Mouse (Mus musculus): ENCODE measurements around the gene Cemip. TPM values are rescaled to one million over a fixed set of nuclear protein-coding genes. Genes with fewer than 3 reads are reported as not detected.

The Cemip gene
- polyA plus RNA-seq, 1 experiment, result 1.0 TPM

DNA sequence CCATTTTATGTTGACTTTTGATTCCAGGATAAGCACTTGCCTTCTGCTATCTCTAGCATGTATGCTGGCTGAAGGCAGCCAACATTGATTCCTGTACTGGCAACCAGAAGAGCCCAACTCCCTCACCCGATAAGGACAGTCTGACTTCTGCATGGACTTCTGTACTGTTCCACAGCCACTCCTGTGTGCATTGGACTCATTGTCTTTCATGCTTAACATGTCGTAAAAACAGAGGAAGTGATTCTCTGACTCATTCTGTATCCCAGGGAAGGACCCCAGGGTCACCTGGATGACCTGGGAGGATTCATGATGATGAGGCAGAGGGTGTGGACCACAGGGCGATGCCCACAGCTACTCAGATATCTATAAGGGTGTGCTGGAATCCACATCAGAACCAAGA lies 63.8 kb downstream of the Cemip start:
- H3ac ChIP-seq (ENCODE audit: control insufficient read depth, insufficient read length, low read depth), result no peak overlapping the region
- no peaks in the 10 kb centered on the region for H3K36me3 ChIP-seq (ENCODE audit: control insufficient read depth, insufficient read depth)
- no peak overlapping the region for H3K4me3 ChIP-seq (ENCODE audit: insufficient read depth, poor library complexity, severe bottlenecking)
- H3K79me3 ChIP-seq (ENCODE audit: low read depth), result no peaks in the 10 kb centered on the region
- no peak for TF ChIP-seq MAX (IDR thresholded peaks at IDR 0.05)
- TF ChIP-seq MYOG (IDR thresholded peaks at IDR 0.05; ENCODE audit: control insufficient read depth, extremely low read depth, insufficient read length), result no peak
- TF ChIP-seq CTCF (IDR thresholded peaks at IDR 0.05; ENCODE audit: control insufficient read depth, insufficient read depth, insufficient read length), result no peak
- H3K79me2 ChIP-seq (ENCODE audit: control insufficient read depth, insufficient read depth), result no peaks in the 10 kb centered on the region
- no peaks in the 10 kb centered on the region for H3K27me3 ChIP-seq (ENCODE audit: control insufficient read depth, insufficient read depth, insufficient read length)

GRCm38 (mm10) chr7:84019381-84019780 lies 66.9 kb downstream of the Cemip start:
- H3K4me3 ChIP-seq (ENCODE audit: insufficient read depth, poor library complexity, severe bottlenecking), result no peak overlapping the region
- H3K79me3 ChIP-seq (ENCODE audit: low read depth), result no peaks in the 10 kb centered on the region
- no peaks in the 10 kb centered on the region for H3K36me3 ChIP-seq (ENCODE audit: control insufficient read depth, insufficient read depth)
- TF ChIP-seq MYOG (IDR thresholded peaks at IDR 0.05; ENCODE audit: control insufficient read depth, extremely low read depth, insufficient read length) (no peak), USF1 (IDR thresholded peaks at IDR 0.05; ENCODE audit: low read depth) (no peak), MYOD1 (IDR thresholded peaks at IDR 0.05; ENCODE audit: control insufficient read depth, insufficient read length, low read depth) (no peak), CEBPB (IDR thresholded peaks at IDR 0.05; ENCODE audit: low read depth) (no peak), MAX (IDR thresholded peaks at IDR 0.05) (no peak), FOSL1 (IDR thresholded peaks at IDR 0.05; ENCODE audit: insufficient read depth, low read length, poor library complexity, severe bottlenecking) (no peak), CTCF (IDR thresholded peaks at IDR 0.05; ENCODE audit: control insufficient read depth, insufficient read depth, insufficient read length) (no peak)
- no peaks in the 10 kb centered on the region for H3K27me3 ChIP-seq (ENCODE audit: control insufficient read depth, insufficient read depth, insufficient read length)
- no peaks in the 10 kb centered on the region for H3K79me2 ChIP-seq (ENCODE audit: control insufficient read depth, insufficient read depth)
- H3ac ChIP-seq (ENCODE audit: control insufficient read depth, insufficient read length, low read depth), result no peak overlapping the region

DNA sequence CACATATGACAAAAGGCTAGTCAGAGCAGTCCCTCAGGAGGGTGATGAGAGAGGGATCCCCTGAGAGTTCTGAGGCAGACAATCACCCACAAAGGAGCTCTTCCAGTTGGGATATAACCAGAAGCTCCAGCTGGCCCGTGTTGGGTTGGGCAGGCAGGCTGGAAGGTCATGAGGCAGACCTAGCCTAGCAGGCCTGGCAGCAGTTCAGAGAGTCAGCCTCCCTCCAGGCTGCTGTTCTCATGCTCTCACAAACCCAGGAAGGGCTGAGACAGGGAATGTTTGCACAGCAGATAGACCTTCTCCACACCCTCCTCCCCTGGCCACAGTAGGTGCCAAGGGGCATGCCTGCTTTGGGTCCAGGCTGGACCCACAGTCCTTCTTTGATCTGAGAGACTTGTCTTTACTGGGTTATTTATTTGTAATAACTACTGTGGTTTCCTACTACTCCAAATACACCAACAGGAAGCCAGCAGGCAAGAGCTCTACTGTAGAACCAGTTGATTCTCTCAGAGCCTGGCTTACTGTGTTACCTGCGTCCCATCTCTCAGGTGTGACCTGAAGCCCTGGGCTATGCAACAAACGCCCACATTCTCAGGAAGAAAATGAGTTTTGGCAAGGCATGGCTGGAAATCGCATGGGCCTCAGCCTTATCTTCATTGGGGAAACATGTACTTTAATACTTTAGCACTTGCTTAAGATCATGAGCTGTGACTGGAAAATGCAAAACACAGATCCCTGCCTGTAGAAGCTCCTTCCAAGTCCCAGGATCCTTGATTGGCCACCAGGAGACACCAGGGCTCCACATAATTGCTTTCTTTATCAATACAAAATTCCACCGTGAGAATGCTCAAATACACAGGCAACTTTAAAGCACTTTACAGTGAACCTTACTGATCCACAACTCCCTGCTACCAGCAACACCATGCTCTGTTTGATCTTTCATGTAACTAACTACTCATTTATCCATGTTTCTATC lies 67.7 kb downstream of the Cemip start:
- TF ChIP-seq USF1 (IDR thresholded peaks at IDR 0.05; ENCODE audit: low read depth) (no peak), MYOG (IDR thresholded peaks at IDR 0.05; ENCODE audit: control insufficient read depth, extremely low read depth, insufficient read length) (no peak), CTCF (IDR thresholded peaks at IDR 0.05; ENCODE audit: control insufficient read depth, insufficient read depth, insufficient read length) (no peak), MAX (IDR thresholded peaks at IDR 0.05) (no peak), MYOD1 (IDR thresholded peaks at IDR 0.05; ENCODE audit: control insufficient read depth, insufficient read length, low read depth) (no peak), FOSL1 (IDR thresholded peaks at IDR 0.05; ENCODE audit: insufficient read depth, low read length, poor library complexity, severe bottlenecking) (no peak), CEBPB (IDR thresholded peaks at IDR 0.05; ENCODE audit: low read depth) (no peak)
- H3K36me3 ChIP-seq (ENCODE audit: control insufficient read depth, insufficient read depth), result no peaks in the 10 kb centered on the region
- H3K79me3 ChIP-seq (ENCODE audit: low read depth), result no peaks in the 10 kb centered on the region

DNA sequence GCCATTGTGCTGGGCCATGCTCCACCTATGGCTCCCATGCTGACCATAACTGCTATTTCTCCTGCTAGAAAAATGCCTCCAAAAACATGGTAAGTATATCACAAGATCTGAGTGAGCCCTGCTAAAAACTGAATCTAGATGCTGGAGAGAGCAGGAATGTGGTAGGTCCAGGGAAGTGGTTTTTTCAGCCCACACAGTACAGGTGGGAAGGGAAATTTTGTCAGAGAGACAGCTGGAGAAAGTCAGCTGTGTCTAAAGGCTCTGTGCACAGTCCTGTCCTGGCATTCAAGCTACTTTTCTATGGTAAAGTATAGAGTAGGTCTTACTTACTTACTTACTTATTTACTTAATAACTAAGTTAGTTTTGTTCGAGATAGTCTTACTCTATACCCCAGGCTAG lies 71.3 kb downstream of the Cemip start:
- Histone ChIP-seq H3K79me2 (ENCODE audit: control insufficient read depth, insufficient read depth) (no peaks in the 10 kb centered on the region), H3K4me3 (ENCODE audit: insufficient read depth, poor library complexity, severe bottlenecking) (no peak overlapping the region), H3K36me3 (ENCODE audit: control insufficient read depth, insufficient read depth) (no peaks in the 10 kb centered on the region), H3ac (ENCODE audit: control insufficient read depth, insufficient read length, low read depth) (no peak overlapping the region), H3K27me3 (ENCODE audit: control insufficient read depth, insufficient read depth, insufficient read length) (no peaks in the 10 kb centered on the region), H3K79me3 (ENCODE audit: low read depth) (no peaks in the 10 kb centered on the region)
- TF ChIP-seq CTCF (IDR thresholded peaks at IDR 0.05; ENCODE audit: control insufficient read depth, insufficient read depth, insufficient read length), result no peak
- no peak for TF ChIP-seq USF1 (IDR thresholded peaks at IDR 0.05; ENCODE audit: low read depth)
- TF ChIP-seq CEBPB (IDR thresholded peaks at IDR 0.05; ENCODE audit: low read depth), result no peak
- TF ChIP-seq MYOG (IDR thresholded peaks at IDR 0.05; ENCODE audit: control insufficient read depth, extremely low read depth, insufficient read length), result no peak
- TF ChIP-seq MYOD1 (IDR thresholded peaks at IDR 0.05; ENCODE audit: control insufficient read depth, insufficient read length, low read depth), result no peak
- no peak for TF ChIP-seq MAX (IDR thresholded peaks at IDR 0.05)
- no peak for TF ChIP-seq FOSL1 (IDR thresholded peaks at IDR 0.05; ENCODE audit: insufficient read depth, low read length, poor library complexity, severe bottlenecking)

More for the DNA sequence above, 67.7 kb downstream of the Cemip start:
- no peak overlapping the region for H3ac ChIP-seq (ENCODE audit: control insufficient read depth, insufficient read length, low read depth)
- no peaks in the 10 kb centered on the region for H3K79me2 ChIP-seq (ENCODE audit: control insufficient read depth, insufficient read depth)
- H3K27me3 ChIP-seq (ENCODE audit: control insufficient read depth, insufficient read depth, insufficient read length), result no peaks in the 10 kb centered on the region
- no peak overlapping the region for H3K4me3 ChIP-seq (ENCODE audit: insufficient read depth, poor library complexity, severe bottlenecking)

DNA sequence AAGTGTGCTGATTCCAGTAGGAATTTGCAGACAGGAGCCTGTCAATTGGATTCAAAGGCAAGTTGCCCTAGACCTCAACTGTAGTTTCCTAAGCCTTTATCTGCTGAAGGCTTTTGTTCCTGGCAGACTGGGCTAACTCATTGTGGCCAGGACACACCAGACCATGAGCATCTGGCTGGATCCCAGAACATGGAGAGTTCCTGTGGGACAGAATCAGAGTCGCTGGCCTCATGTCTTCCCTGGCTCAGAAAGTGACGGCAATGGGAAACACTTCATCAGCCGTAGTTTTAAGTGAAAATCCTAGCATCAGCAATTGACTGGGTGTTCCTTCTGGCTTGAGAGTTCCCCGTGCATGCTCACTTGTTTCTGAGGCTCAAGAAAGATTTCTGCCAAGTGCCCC lies 72.6 kb downstream of the Cemip start:
- Histone ChIP-seq H3ac (ENCODE audit: control insufficient read depth, insufficient read length, low read depth) (no peak overlapping the region), H3K79me3 (ENCODE audit: low read depth) (no peaks in the 10 kb centered on the region), H3K4me3 (ENCODE audit: insufficient read depth, poor library complexity, severe bottlenecking) (no peak overlapping the region), H3K79me2 (ENCODE audit: control insufficient read depth, insufficient read depth) (no peaks in the 10 kb centered on the region), H3K27me3 (ENCODE audit: control insufficient read depth, insufficient read depth, insufficient read length) (no peaks in the 10 kb centered on the region), H3K36me3 (ENCODE audit: control insufficient read depth, insufficient read depth) (no peaks in the 10 kb centered on the region)
- no peak for TF ChIP-seq MYOG (IDR thresholded peaks at IDR 0.05; ENCODE audit: control insufficient read depth, extremely low read depth, insufficient read length)
- no peak for TF ChIP-seq MAX (IDR thresholded peaks at IDR 0.05)
- TF ChIP-seq CTCF (IDR thresholded peaks at IDR 0.05; ENCODE audit: control insufficient read depth, insufficient read depth, insufficient read length), result no peak
- TF ChIP-seq MYOD1 (IDR thresholded peaks at IDR 0.05; ENCODE audit: control insufficient read depth, insufficient read length, low read depth), result no peak
- TF ChIP-seq FOSL1 (IDR thresholded peaks at IDR 0.05; ENCODE audit: insufficient read depth, low read length, poor library complexity, severe bottlenecking), result no peak
- no peak for TF ChIP-seq CEBPB (IDR thresholded peaks at IDR 0.05; ENCODE audit: low read depth)
- no peak for TF ChIP-seq USF1 (IDR thresholded peaks at IDR 0.05; ENCODE audit: low read depth)

Data from C2C12 (cell line).